Mouse (Mus musculus) heart, postnatal 36 days (tissue): ENCODE data around the gene Cwc25. TPM values are rescaled to one million over a fixed set of nuclear protein-coding genes. Genes with fewer than 3 reads are reported as not detected.

Experiments
- DNase-seq, 2 experiments: peaks; one replicate each; pipeline ENCODE4 v3.0.0; 2021 to 2022
- intact Hi-C: fragments of 180-260 bp; cut with DNase I; formaldehyde crosslinking; loops from one replicate; pipeline ENCODE4 v1.15.1; 2025
- total RNA-seq, 2 experiments: library from RNA; stranded (reverse); gene quantifications; 2 replicates each; pipeline ENCODE4 v1.2.3; 2021

The Cwc25 gene
- total RNA-seq, 2 experiments from 2014 or later, result 7.5 to 7.9 TPM

GRCm38 (mm10) chr11:97778918-97779317 lies 12.6 kb upstream of the Cwc25 start:
- intact Hi-C loops, result no loop called here
- no peak for DNase-seq

- intact Hi-C loops, result no loop called here
- DNase-seq, result no peak
These were observed 10.8 kb upstream of the Cwc25 start for GRCm38 (mm10) chr11:97777129-97777529.

- intact Hi-C loops, result no loop called here
- DNase-seq, result no peak
These were observed 10.3 kb upstream of the Cwc25 start for GRCm38 (mm10) chr11:97776497-97777128.

DNA sequence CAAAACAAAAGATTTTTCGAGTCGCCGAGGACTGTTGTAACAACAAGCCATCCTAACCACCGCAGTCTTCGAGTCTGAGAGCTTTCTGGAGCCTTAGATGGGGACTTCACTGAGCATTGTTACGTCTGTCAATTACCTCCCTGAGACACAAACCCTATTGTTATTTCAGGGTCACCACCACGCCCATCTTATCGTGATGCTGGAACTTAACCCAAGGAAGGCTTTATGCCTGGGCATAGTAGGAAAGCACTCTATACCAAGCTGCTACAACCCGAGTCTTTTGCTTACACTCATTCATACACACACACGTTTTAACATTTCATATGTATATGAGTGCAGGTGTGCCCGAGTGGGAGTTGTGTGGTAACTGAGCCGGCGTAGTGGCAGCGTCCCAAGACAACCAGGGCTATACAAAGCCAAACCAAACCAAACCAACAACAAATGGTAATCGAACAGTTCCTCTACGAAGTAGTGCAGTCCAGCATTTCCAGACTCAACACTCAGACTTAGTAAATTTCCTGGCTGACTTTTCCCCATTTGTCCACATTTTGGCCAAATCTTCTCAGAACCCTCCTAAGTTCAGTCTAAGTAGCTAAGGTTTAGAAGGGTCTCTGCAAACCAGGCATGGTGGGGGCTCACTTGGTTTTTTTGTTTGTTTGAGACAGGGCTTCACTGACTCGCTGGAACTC lies 9.6 kb upstream of the Cwc25 start, which contains the start of gene 1700001P01Rik:
1700001P01Rik (minus strand) TSS at position 111 of the 689 bp plus-strand sequence.
- no peak for DNase-seq
- intact Hi-C loops, result no loop called here

DNA sequence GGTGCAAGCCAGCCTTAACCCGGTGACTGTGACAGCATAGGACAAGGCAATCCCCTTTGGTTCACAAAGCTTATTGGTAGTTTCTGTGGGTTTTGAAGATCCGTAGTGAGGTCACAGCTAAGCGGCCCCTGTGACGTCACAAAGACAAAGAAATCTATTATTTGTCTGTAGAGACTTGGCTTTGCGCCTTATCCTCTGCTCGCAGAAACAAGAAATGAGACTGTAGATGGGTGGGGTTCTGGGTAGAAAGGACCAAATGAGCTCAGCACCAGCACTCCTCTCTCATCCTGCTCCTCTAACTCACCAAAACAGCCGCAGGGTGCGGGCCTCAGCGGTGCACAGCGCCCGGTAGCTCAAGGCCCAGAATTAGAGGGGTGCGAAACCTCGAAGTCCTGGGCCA lies 8.8 kb upstream of the Cwc25 start:
- intact Hi-C loops, result no loop called here
- DNase-seq, result no peak

DNA sequence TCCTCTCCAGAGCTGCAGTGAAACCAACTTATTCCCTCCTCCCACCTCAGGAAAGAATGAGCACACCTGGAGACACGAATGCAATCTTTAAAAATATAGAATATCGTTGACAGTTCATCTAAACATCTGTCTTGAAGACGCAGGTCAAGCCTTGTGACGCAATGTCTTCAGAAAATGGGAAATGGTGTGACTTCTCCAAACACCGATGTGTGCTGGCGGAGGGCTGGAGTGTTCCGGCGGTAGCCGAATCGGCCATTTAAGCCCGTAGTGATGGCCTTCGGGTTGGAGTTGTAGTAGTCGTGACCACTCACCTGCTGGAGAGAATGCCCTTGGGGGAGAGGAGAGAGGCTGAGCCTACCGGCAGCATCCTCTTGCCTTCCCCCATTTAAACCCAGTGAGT lies 5.1 kb upstream of the Cwc25 start:
- intact Hi-C loops, result no loop called here
- no peak for DNase-seq

DNA sequence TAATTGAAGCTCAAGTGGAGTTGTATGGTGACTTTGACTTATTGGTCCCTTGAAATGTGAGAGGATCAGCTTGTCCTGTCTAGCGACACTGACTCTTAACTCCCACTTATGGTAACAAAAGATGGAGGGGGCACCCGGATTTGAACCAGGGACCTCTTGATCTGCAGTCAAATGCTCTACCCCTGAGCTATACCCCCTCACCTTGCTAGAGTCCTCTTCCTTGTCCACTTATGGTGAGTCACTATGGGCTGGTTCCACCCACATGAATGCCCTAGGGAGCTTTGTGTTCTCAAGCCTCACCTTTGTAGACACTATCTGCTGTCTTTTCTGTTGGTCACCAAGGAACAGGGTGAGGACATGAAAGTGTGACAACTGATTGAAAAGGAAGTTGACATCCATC lies 3.3 kb upstream of the Cwc25 start:
- DNase-seq, result no peak
- intact Hi-C loops, result no loop called here

DNA sequence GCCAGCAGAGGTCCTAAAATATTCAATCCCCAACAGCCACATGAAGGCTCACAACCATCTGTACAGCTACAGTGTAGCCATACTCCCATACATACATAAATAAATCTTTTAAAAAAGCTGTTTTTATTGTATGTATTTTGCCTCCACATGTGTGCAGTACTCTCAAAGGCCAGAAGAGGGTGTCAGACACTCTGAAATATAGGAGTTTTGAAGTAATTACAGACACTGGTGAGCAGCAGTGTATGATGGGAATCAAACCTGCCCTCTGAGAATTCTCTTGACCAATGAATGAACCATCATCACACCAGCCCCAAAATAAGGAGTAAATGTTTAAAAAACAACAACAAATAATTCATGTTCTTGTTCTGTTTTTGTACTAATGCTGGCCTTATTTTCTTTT lies 4.7 kb downstream of the Cwc25 start:
- intact Hi-C loops, result no loop called here
- DNase-seq, result no peak

DNA sequence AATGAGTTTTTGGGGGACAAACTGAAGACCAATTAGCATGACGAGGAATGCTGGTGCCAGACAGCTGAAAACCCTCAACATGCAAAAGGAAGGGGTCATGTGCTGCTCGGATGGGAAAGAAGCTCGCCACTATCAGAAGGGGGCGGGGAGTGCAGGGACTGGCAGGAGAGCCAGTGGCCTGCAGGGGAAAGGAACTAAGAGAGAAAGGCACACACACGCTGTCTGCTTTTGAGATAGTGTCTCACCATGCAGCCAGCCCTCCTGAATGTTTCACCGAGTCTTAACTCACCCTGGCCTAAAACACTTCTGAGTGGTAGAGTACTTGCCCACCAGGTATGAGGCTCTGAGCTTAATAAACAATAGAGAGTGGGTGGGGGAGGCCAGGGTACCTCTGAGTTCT lies 7.4 kb downstream of the Cwc25 start:
- no peak for DNase-seq
- intact Hi-C loops, result no loop called here

DNA sequence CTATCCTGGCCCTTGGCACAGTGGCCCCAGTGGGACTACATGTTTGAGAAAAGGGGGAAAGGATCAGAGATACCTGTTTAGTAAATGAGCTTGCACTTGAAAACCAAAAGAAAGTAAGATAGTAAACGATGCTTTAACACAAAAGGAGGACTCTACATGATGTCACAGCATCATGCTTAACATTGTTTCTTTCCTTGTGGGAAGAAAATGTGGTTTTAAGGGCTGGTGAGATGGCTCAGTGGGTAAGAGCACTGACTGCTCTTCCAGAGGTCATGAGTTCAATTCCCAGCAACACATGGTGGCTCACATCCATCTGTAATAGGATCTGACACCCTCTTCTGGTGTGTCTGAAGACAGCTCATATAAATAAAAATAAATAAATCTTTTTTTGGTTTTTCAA lies 8.2 kb downstream of the Cwc25 start:
- DNase-seq, result no peak
- intact Hi-C loops, result no loop called here

GRCm38 (mm10) chr11:97753277-97753676 lies 13.1 kb downstream of the Cwc25 start:
- intact Hi-C loops, result no loop called here
- no peak for DNase-seq

GRCm38 (mm10) chr11:97748496-97748895 lies 17.9 kb downstream of the Cwc25 start:
- no peak for DNase-seq
- intact Hi-C loops, result no loop called here

- no peak for DNase-seq
- intact Hi-C loops, result no loop called here
These were observed 18.6 kb downstream of the Cwc25 start for GRCm38 (mm10) chr11:97747773-97748172.

DNA sequence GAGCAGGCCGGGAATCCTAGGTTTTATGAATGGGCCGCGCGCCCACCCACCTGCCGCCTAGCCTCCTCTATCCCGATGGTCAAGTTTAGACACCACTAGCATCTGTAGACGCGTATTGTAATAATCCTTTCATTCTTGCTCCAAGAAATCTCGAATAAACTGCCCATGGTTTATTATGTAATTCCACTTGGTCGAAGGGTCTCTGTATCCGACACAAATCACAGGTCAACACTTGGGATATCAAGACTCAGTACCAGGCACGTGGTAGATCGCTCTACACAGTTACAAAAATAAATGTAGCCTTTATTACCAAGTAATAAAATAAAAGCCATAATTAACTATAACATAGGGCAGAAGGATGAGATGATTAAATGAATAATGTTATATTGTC lies 21.0 kb downstream of the Cwc25 start:
- intact Hi-C loops, result no loop called here
- no peak for DNase-seq

GRCm38 (mm10) chr11:97744718-97745330 lies 21.5 kb downstream of the Cwc25 start:
- DNase-seq, result peak; percentile 97 to 100
- intact Hi-C loops, result loop anchor here (5.0 kb wide), 1 partner anchor 98 kb away; no protein-coding TSS in a partner anchor

GRCm38 (mm10) chr11:97744063-97744717 lies 22.2 kb downstream of the Cwc25 start, which contains the start of gene Pip4k2b:
TSS of gene Pip4k2b (minus strand) at chr11:97744704.
- intact Hi-C loops, result loop anchor here (5.0 kb wide), 1 partner anchor 97 kb away; no protein-coding TSS in a partner anchor
- no peak for DNase-seq

DNA sequence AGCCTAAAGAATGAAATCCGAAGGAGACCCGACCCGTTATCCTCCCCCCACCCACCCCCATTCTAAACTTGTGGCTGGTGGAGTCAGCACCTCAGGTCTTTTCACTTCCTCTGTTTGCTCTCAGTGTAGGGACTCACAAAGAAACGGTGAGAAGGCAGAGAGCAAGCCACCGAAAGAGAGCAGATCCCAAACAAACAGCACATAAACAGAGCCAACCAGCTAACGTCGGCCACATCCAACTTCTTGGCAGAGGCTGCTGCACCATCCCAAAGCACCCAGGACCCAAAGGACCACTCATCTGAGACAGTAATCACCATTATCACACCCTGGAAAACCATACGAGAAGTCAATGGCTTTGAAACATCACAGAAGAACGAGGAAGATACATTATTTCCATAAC lies 22.9 kb downstream of the Cwc25 start:
- DNase-seq, result no peak
- intact Hi-C loops, result loop anchor here (2.0 to 5.0 kb wide), 2 partner anchors 37 to 96 kb away; no protein-coding TSS in a partner anchor

GRCm38 (mm10) chr11:97742591-97742990 lies 23.8 kb downstream of the Cwc25 start:
- intact Hi-C loops, result loop anchor here (2.0 to 5.0 kb wide), 2 partner anchors 36 to 95 kb away; no protein-coding TSS in a partner anchor
- no peak for DNase-seq

- intact Hi-C loops, result loop anchor here (2.0 to 5.0 kb wide), 2 partner anchors 35 to 95 kb away; no protein-coding TSS in a partner anchor
- DNase-seq, result no peak
These were observed 24.2 kb downstream of the Cwc25 start for GRCm38 (mm10) chr11:97742157-97742556.

DNA sequence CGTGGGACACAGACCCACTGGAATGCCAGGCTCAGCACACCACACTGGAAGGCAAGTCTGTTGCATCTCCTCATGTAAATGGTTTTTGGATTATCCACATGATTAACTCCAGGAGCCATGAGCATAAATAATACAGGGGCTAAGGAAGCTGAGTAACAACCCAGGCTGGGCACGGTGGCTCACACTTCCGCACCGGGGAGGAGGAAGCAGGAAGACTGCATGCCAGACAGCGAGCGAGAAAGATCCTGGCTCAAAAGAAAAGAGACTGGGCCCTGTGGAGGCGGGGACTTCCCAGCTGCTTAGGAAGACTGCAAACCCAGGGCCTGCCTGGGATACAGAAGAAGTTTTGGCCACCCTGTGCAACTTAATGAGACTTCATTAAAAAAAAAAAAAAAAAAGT lies 26.2 kb downstream of the Cwc25 start:
- DNase-seq, result peak in 1 of 2 experiments; percentile 28

GRCm38 (mm10) chr11:97739155-97739554 lies 27.2 kb downstream of the Cwc25 start:
- DNase-seq, result no peak

More for the DNA sequence above, 26.2 kb downstream of the Cwc25 start:
- intact Hi-C loops, result loop anchor here (5.0 kb wide), 1 partner anchor 93 kb away; no protein-coding TSS in a partner anchor

More at GRCm38 (mm10) chr11:97739155-97739554, 27.2 kb downstream of the Cwc25 start:
- intact Hi-C loops, result no loop called here
